Mouse (Mus musculus) forebrain, embryonic 12.5 days (tissue): ENCODE data around the gene Tlk1. TPM values are rescaled to one million over a fixed set of nuclear protein-coding genes. Genes with fewer than 3 reads are reported as not detected.

Source experiments
- ATAC-seq: fragments of 200-750 bp; cut with Nextera tagmentation; 2 replicates; pipeline ENCODE4 v1.8.0; 2017; ENCODE audit warnings: moderate TSS enrichment; ENCODE audit not compliant: low FRiP score
- H3K27ac ChIP-seq: fragments of 300-500 bp; sonication (generic); 2 replicates; pipeline ENCODE4 v1.5.1; 2016; ENCODE audit warnings: mild to moderate bottlenecking
- H3K27me3 ChIP-seq: fragments of 300-500 bp; sonication (generic); 2 replicates; pipeline ENCODE4 v1.6.1; 2016; ENCODE audit warnings: mild to moderate bottlenecking
- H3K36me3 ChIP-seq: fragments of 300-500 bp; sonication (generic); replicated peaks from 2 replicates; pipeline ENCODE4 v1.6.1; 2016; ENCODE audit warnings: mild to moderate bottlenecking
- H3K4me1 ChIP-seq: fragments of 300-500 bp; sonication (generic); 2 replicates; pipeline ENCODE4 v1.6.1; 2016
- H3K4me2 ChIP-seq: fragments of 300-500 bp; sonication (generic); 2 replicates; pipeline ENCODE4 v1.6.1; 2016; ENCODE audit warnings: mild to moderate bottlenecking, moderate library complexity
- H3K4me3 ChIP-seq: fragments of 300-500 bp; sonication (generic); replicated peaks from 2 replicates; pipeline ENCODE4 v1.5.1; 2016; ENCODE audit warnings: mild to moderate bottlenecking
- H3K9ac ChIP-seq: fragments of 300-500 bp; sonication (generic); 2 replicates; pipeline ENCODE4 v1.6.1; 2016; ENCODE audit warnings: mild to moderate bottlenecking
- H3K9me3 ChIP-seq: fragments of 300-500 bp; sonication (generic); 2 replicates; pipeline ENCODE4 v1.6.1; 2016
- WGBS: fragments of 180-500 bp; shearing (Covaris S2); methylation state at CpG from one replicate; pipeline ENCODE4 v1.1.7; 2016; 5-methylcytosine and 5-hydroxymethylcytosine counted together
- polyA plus RNA-seq: library from polyadenylated mRNA; unstranded; fragments of >200 nt; fragmentation: Nextera tagmentation; extraction: Ambion mirVana; gene quantifications from 2 replicates; pipeline ENCODE4 v1.2.1, GENCODE M21; 2016

Tlk1 gene
- polyA plus RNA-seq, 1 experiment from 2014 or later: 40.0 TPM

DNA sequence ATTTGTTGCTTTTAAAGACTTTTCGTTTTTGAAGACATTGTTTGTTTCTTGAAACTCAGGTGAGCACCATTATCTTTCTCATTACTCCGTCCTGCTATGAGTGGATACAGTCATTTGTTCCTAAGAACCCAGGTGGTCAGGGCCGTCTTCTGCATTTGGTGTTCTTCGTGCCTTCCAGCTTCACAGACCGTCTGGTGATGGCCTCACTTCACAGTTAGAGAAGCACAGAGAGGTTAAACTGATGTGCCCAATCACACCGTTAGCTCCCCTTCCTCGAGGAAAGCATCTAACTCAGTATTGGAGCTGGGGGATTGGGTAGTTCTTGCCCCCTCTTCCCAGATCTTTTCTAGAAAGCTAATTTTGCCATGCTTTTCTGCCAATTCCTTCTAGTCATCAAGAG lies 158.5 kb downstream of the Tlk1 start:
- no peak overlapping the region for H3K4me3 ChIP-seq
- H3K9me3 ChIP-seq: no peaks in the 10 kb centered on the region
- peaks cover 17% of the 10 kb centered on the region for H3K4me1 ChIP-seq
- no peak for ATAC-seq
- H3K4me2 ChIP-seq: no peak overlapping the region
- 91% methylated on average over 7 of the region's 7 CpGs for WGBS
- H3K27ac ChIP-seq: no peak overlapping the region
- no peaks in the 10 kb centered on the region for H3K27me3 ChIP-seq
- no peak overlapping the region for H3K9ac ChIP-seq
- H3K36me3 ChIP-seq: no peaks in the 10 kb centered on the region

GRCm38 (mm10) chr2:70663764-70664163 lies 161.8 kb downstream of the Tlk1 start:
- Histone ChIP-seq H3K4me3 (no peak overlapping the region), H3K9ac (no peak overlapping the region), H3K27me3 (no peaks in the 10 kb centered on the region), H3K4me1 (peaks cover 23% of the 10 kb centered on the region), H3K36me3 (no peaks in the 10 kb centered on the region), H3K9me3 (no peaks in the 10 kb centered on the region), H3K4me2 (no peak overlapping the region), H3K27ac (no peak overlapping the region)
- ATAC-seq: no peak
- WGBS: 79% methylated on average over 5 of the region's 5 CpGs

Other genes starting within 250 kb of the Tlk1 start
- 127 and 136 TPM in 2 replicates for gene Gorasp2, start 164.2 kb downstream of the Tlk1 start, polyA plus RNA-seq
- 3.9 and 4.4 TPM in 2 replicates for gene Gm26558, start 163.6 kb downstream of the Tlk1 start, polyA plus RNA-seq
- 40.0 and 41.0 TPM in 2 replicates for gene Dcaf17, start 229.6 kb upstream of the Tlk1 start, polyA plus RNA-seq
- 18.1 and 19.5 TPM in 2 replicates for gene Mettl8, start 229.9 kb upstream of the Tlk1 start, polyA plus RNA-seq